10 mouse cellular contexts compared by ENCODE assay signal in genomic region chr10:107751944-107752343, GRCm38 (mm10). TPM values are rescaled to one million over a fixed set of nuclear protein-coding genes. Genes with fewer than 3 reads are reported as not detected.
DNase-seq lines count a peak whose midpoint lies in the region; ATAC-seq lines count a peak whose summit lies in the region.
"Had no signal": no experiment of that assay in that cellular context is flagged by ENCODE, and none has a peak within 500 bp of the region (broad histone marks: within the 10 kb centered on the region; RNA-seq: fewer than 3 reads in every experiment).

No protein-coding gene starts in this region.

- H3K27ac ChIP-seq in kidney, embryonic 14.5 days (ENCODE audit: low read depth, low read length), result no peak overlapping the region
- H3K27ac ChIP-seq in forebrain, embryonic 16.5 days (ENCODE audit: low read length), result no peak overlapping the region
- H3K27ac ChIP-seq in midbrain, embryonic 13.5 days, result no peak overlapping the region
- H3K27ac ChIP-seq: macrophage had no signal

- H3K36me3 ChIP-seq in kidney, embryonic 14.5 days (ENCODE audit: control insufficient read depth, insufficient read depth, low read length), result no peaks in the 10 kb centered on the region
- no peaks in the 10 kb centered on the region for H3K36me3 ChIP-seq in forebrain, embryonic 16.5 days (ENCODE audit: control insufficient read depth, insufficient read depth)
- no peaks in the 10 kb centered on the region for H3K36me3 ChIP-seq in midbrain, embryonic 13.5 days

- H3K4me2 ChIP-seq in kidney, embryonic 14.5 days (replicated peaks; ENCODE audit: low read depth, low read length), result peak overlapping the region; percentile 34; the same call in 1 of the 2 replicates
- H3K4me2 ChIP-seq in forebrain, embryonic 16.5 days (ENCODE audit: low read length), result peak overlapping the region; percentile 47
- peak overlapping the region; percentile 35 for H3K4me2 ChIP-seq in midbrain, embryonic 13.5 days (replicated peaks)

- WGBS in kidney, embryonic 14.5 days, result 34% methylated on average over 6 of the region's 6 CpGs
- 18% methylated on average over 6 of the region's 6 CpGs for WGBS in forebrain, embryonic 16.5 days
- 21% methylated on average over 6 of the region's 6 CpGs for WGBS in midbrain, embryonic 13.5 days

- DNase-seq in kidney, adult 9 months, result no peak
- DNase-seq in embryo, embryonic 10.5 days (ENCODE audit: low spot score), result peak; percentile 7
- DNase-seq in testis, postnatal 14 days (ENCODE audit: low spot score), result no peak
- DNase-seq in cerebellum, postnatal 10 days, result no peak

- no peaks in the 10 kb centered on the region for H3K27me3 ChIP-seq in kidney, embryonic 14.5 days (ENCODE audit: control insufficient read depth, insufficient read depth, low read length)
- H3K27me3 ChIP-seq in forebrain, embryonic 16.5 days (replicated peaks; ENCODE audit: control insufficient read depth, insufficient read depth, low read length), result no peaks in the 10 kb centered on the region
- H3K27me3 ChIP-seq in midbrain, embryonic 13.5 days, result no peaks in the 10 kb centered on the region

- H3K4me3 ChIP-seq in kidney, embryonic 14.5 days (ENCODE audit: low read length), result no peak overlapping the region
- H3K4me3 ChIP-seq in forebrain, embryonic 16.5 days (replicated peaks; ENCODE audit: low read length), result peak overlapping the region; percentile 21
- no peak overlapping the region for H3K4me3 ChIP-seq in midbrain, embryonic 13.5 days (replicated peaks)

- H3K9ac ChIP-seq in kidney, embryonic 14.5 days (ENCODE audit: low read depth, low read length), result no peak overlapping the region
- no peak overlapping the region for H3K9ac ChIP-seq in forebrain, embryonic 16.5 days (replicated peaks; ENCODE audit: low read depth, low read length)
- no peak overlapping the region for H3K9ac ChIP-seq in midbrain, embryonic 13.5 days (replicated peaks)

- H3K4me1 ChIP-seq in kidney, embryonic 14.5 days (ENCODE audit: control insufficient read depth, insufficient read depth, low read length), result 0 out of 2 replicates have a peak, but pooled peaks cover 2% of the 10 kb centered on the region
- H3K4me1 ChIP-seq in forebrain, embryonic 16.5 days (replicated peaks; ENCODE audit: control insufficient read depth, insufficient read depth, low read length), result peaks cover 10% of the 10 kb centered on the region
- H3K4me1 ChIP-seq in midbrain, embryonic 13.5 days (replicated peaks), result peaks cover 12% of the 10 kb centered on the region

- no peak for ATAC-seq in kidney, embryonic 14.5 days (ENCODE audit: low FRiP score, low TSS enrichment)
- ATAC-seq in forebrain, embryonic 16.5 days, result peak; percentile 43
- peak; percentile 59 for ATAC-seq in midbrain, embryonic 13.5 days
- no peak for ATAC-seq in monocyte, adult 5-6 weeks (replicated peaks; ENCODE audit: insufficient number of reproducible peaks, low FRiP score, low TSS enrichment, poor library complexity, severe bottlenecking)

- H3K9me3 ChIP-seq in kidney, embryonic 14.5 days (ENCODE audit: control insufficient read depth, low read length), result no peaks in the 10 kb centered on the region
- no peaks in the 10 kb centered on the region for H3K9me3 ChIP-seq in forebrain, embryonic 16.5 days (ENCODE audit: control insufficient read depth, low read length)
- no peaks in the 10 kb centered on the region for H3K9me3 ChIP-seq in midbrain, embryonic 13.5 days

RNA-seq across cellular contexts. Expression of gene Ptprq, which starts 32.1 kb away (rescaled TPM):
- polyA plus RNA-seq in kidney, embryonic 14.5 days (2014; fragmentation: Nextera tagmentation; extraction: Ambion mirVana), result 0.09 TPM in 1 of 2 replicates, not detected in the other
- polyA plus RNA-seq in forebrain, embryonic 16.5 days (2015; fragmentation: Nextera tagmentation; extraction: Ambion mirVana), result 0.05 and 0.11 TPM in 2 replicates
- polyA plus RNA-seq in midbrain, embryonic 13.5 days (2015; fragmentation: Nextera tagmentation; extraction: Ambion mirVana), result 0.18 and 0.39 TPM in 2 replicates
- total RNA-seq in monocyte, adult 5-6 weeks (2017), result 0.19 TPM in 1 of 3 replicates, not detected in the others
- total RNA-seq: CH12.LX had no signal
- polyA plus RNA-seq: macrophage had no signal

Comparison
In these comparisons a context has a peak if more than half of its experiments do, and no peak if none do; other contexts are left out.
1. ATAC-seq: peak in forebrain, embryonic 16.5 days (single experiment) and midbrain, embryonic 13.5 days (single experiment); none in kidney, embryonic 14.5 days (single experiment) and monocyte, adult 5-6 weeks (single experiment).
2. Peak in every context shown above with its lines, with median percentiles within 50 percentile points of each other: H3K4me2 ChIP-seq.